Mouse (Mus musculus): Measurements from ENCODE around the gene Exoc2.

GRCm38 (mm10) chr13:30792308-30792707 is 181.6 kb downstream of the Exoc2 start:
- no peak for TF ChIP-seq CTCF (IDR thresholded peaks at IDR 0.05; ENCODE audit: low read depth, low read length)
- TF ChIP-seq POLR2A (IDR thresholded peaks at IDR 0.05; ENCODE audit: extremely low read depth, insufficient read depth, low read length) = no peak
